Comparison of ENCODE assay signal across 8 mouse cellular contexts in the genomic region with DNA sequence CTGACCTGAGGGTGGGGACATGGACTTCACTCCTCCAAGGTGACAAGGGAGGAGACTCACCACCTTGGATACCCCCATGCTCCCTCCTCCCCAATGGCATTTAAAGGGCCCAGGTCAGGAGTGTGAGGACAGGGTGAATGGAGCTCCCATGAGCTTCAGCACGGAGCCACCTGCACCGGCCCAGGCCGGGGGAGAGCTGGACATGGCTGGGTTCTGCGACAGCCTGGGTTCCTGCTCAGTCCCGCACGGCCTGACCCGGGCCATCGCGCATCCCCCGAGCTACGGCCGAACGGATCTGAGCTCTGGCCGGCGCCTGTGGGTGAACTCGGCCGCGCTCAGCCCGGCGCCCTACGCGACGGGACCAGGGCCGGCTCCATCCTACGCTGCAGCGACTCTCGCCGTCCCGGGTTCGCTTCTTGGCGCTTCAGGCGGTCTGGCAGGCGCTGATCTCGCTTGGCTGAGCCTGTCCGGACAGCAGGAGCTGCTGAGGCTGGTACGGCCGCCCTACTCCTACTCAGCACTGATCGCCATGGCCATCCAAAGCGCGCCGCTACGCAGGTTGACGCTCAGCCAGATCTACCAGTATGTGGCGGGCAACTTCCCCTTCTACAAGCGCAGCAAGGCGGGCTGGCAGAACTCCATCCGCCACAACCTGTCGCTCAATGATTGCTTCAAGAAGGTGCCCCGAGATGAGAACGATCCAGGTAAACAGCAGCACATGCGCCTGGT. TPM values are rescaled to one million over a fixed set of nuclear protein-coding genes. Genes with fewer than 3 reads are reported as not detected.
A peak's percentile ranks its signal among the peaks of the same experiment; 100 is the strongest.
DNase-seq lines count a peak whose midpoint lies in the region; ATAC-seq and TF ChIP-seq lines count a peak whose summit lies in the region.

A gene (plus strand): TSS at position 72 of the 729 bp plus-strand sequence.

- intact Hi-C loops in left cerebral cortex, postnatal 4 days (cut with DNase I): no loop called here

- H3K27ac ChIP-seq in hindbrain, embryonic 10.5 days: no peak within 1 kb of the TSS
- no peak within 1 kb of the TSS for H3K27ac ChIP-seq in midbrain, postnatal 0 days (ENCODE audit: low read depth, low read length)

- no peak for ATAC-seq in midbrain, postnatal 0 days (ENCODE audit: low FRiP score)

- no peak for TF ChIP-seq CTCF in midbrain, postnatal 0 days (IDR thresholded peaks at IDR 0.05)

- no peaks in the 10 kb centered on the region for H3K9me3 ChIP-seq in hindbrain, embryonic 10.5 days
- H3K9me3 ChIP-seq in midbrain, postnatal 0 days (ENCODE audit: low read length): no peaks in the 10 kb centered on the region

- H3K36me3 ChIP-seq in hindbrain, embryonic 10.5 days: no peaks in the 10 kb centered on the region
- H3K36me3 ChIP-seq in midbrain, postnatal 0 days (ENCODE audit: insufficient read depth, low read length): no peaks in the 10 kb centered on the region

- no peak within 1 kb of the TSS for H3K9ac ChIP-seq in midbrain, postnatal 0 days (replicated peaks; ENCODE audit: low read length, poor library complexity, severe bottlenecking)

- peaks cover 12% of the 10 kb centered on the region for H3K4me1 ChIP-seq in hindbrain, embryonic 10.5 days (replicated peaks)
- no peaks in the 10 kb centered on the region for H3K4me1 ChIP-seq in midbrain, postnatal 0 days (ENCODE audit: insufficient read depth, low read length)

- DNase-seq in cerebellum, postnatal 10 days: peak; percentile 70 to 74
- no peak for DNase-seq in cerebellum, adult 8-10 months
- DNase-seq in left cerebral cortex, postnatal 4 days: peak; percentile 26
- no peak for DNase-seq in left cerebral cortex, adult 8-10 months (ENCODE audit: low spot score in 2 of 2)
- peak; percentile 33 for DNase-seq in hindbrain, embryonic 10.5 days (ENCODE audit: low spot score)
- peak; percentile 22 for DNase-seq in midbrain, postnatal 0 days (ENCODE audit: low spot score)
- no peak for DNase-seq in T-cell, adult 2 months (ENCODE audit: low spot score)
- no peak for DNase-seq in MN1 (ENCODE audit: low spot score)

- peak within 1 kb of the TSS; percentile 50 for H3K4me2 ChIP-seq in midbrain, postnatal 0 days (ENCODE audit: low read depth, low read length, poor library complexity, severe bottlenecking)

- H3K27me3 ChIP-seq in hindbrain, embryonic 10.5 days (ENCODE audit: insufficient read depth, poor library complexity, severe bottlenecking): peaks cover 66% of the 10 kb centered on the region
- H3K27me3 ChIP-seq in midbrain, postnatal 0 days (ENCODE audit: insufficient read depth, low read length): peaks cover 37% of the 10 kb centered on the region

- 2% methylated on average over 51 of the region's 51 CpGs for WGBS in hindbrain, embryonic 10.5 days
- WGBS in midbrain, postnatal 0 days: 4% methylated on average over 50 of the region's 51 CpGs

- peak within 1 kb of the TSS; percentile 50 for H3K4me3 ChIP-seq in hindbrain, embryonic 10.5 days
- H3K4me3 ChIP-seq in midbrain, postnatal 0 days (ENCODE audit: low read depth, low read length): peak within 1 kb of the TSS; percentile 24; the same call in 1 of the 2 replicates

RNA-seq across cellular contexts. Expression of the gene that starts here (rescaled TPM):
- total RNA-seq in left cerebral cortex, postnatal 4 days (2021): not detected
- total RNA-seq in left cerebral cortex, adult 8-10 months (2022): not detected
- polyA plus RNA-seq in hindbrain, embryonic 10.5 days (2016; fragmentation: Nextera tagmentation; extraction: Ambion mirVana): 4.1 and 6.9 TPM in 2 replicates
- total RNA-seq in midbrain, postnatal 0 days (2014; rRNA removed): not detected in 2 replicates
- 0.07 TPM in 1 of 2 replicates, not detected in the other for polyA plus RNA-seq in midbrain, postnatal 0 days (2015; fragmentation: Nextera tagmentation; extraction: Ambion mirVana)

Comparison
In these comparisons a context has a peak if more than half of its experiments do, and no peak if none do; other contexts are left out.
1. DNase-seq: peak in cerebellum, postnatal 10 days (2 of 2) and hindbrain, embryonic 10.5 days (single experiment); none in cerebellum, adult 8-10 months (single experiment), left cerebral cortex, adult 8-10 months (0 of 2), T-cell, adult 2 months (single experiment) and MN1 (single experiment).
2. Peak in DNase-seq in left cerebral cortex, postnatal 4 days; RNA of the gene not detected or under 1 TPM.
3. Peak in DNase-seq, H3K4me3 ChIP-seq and H3K4me2 ChIP-seq in midbrain, postnatal 0 days; RNA of the gene not detected or under 1 TPM.